Mouse (Mus musculus) kidney, embryonic 14.5 days (tissue): ENCODE data around the gene Tmem50a. TPM values are rescaled to one million over a fixed set of nuclear protein-coding genes. Genes with fewer than 3 reads are reported as not detected.

Source experiments
- ATAC-seq: fragments of 200-750 bp; cut with Nextera tagmentation; 2 replicates; pipeline ENCODE4 v1.8.0; 2017; ENCODE audit warnings: moderate number of reproducible peaks, mild to moderate bottlenecking, moderate TSS enrichment, moderate library complexity; ENCODE audit not compliant: low FRiP score, low TSS enrichment
- H3K27ac ChIP-seq: fragments of 300-500 bp; sonication (generic); 2 replicates; pipeline ENCODE4 v1.5.1; 2014; ENCODE audit warnings: low read depth, mild to moderate bottlenecking, low read length, moderate library complexity, mixed read lengths
- H3K27me3 ChIP-seq: fragments of 300-500 bp; sonication (generic); 2 replicates; pipeline ENCODE4 v1.6.1; 2014; ENCODE audit warnings: mild to moderate bottlenecking, low read length; ENCODE audit not compliant: control insufficient read depth, insufficient read depth
- H3K36me3 ChIP-seq: fragments of 300-500 bp; sonication (generic); 2 replicates; pipeline ENCODE4 v1.6.1; 2014; ENCODE audit warnings: low read length, mixed read lengths; ENCODE audit not compliant: control insufficient read depth, insufficient read depth
- H3K4me1 ChIP-seq: fragments of 300-500 bp; sonication (generic); 2 replicates; pipeline ENCODE4 v1.6.1; 2014; ENCODE audit warnings: low read length, mixed read lengths; ENCODE audit not compliant: control insufficient read depth, insufficient read depth
- H3K4me2 ChIP-seq: fragments of 300-500 bp; sonication (generic); replicated peaks from 2 replicates; pipeline ENCODE4 v1.6.1; 2014; ENCODE audit warnings: low read depth, mild to moderate bottlenecking, low read length
- H3K4me3 ChIP-seq: fragments of 300-500 bp; sonication (generic); 2 replicates; pipeline ENCODE4 v1.5.1; 2014; ENCODE audit warnings: mild to moderate bottlenecking, low read length
- H3K9ac ChIP-seq: fragments of 300-500 bp; sonication (generic); 2 replicates; pipeline ENCODE4 v1.6.1; 2014; ENCODE audit warnings: low read depth, mild to moderate bottlenecking, low read length, moderate library complexity
- H3K9me3 ChIP-seq: fragments of 300-500 bp; sonication (generic); 2 replicates; pipeline ENCODE4 v1.6.1; 2016; ENCODE audit warnings: low read length; ENCODE audit not compliant: control insufficient read depth
- WGBS: fragments of 180-500 bp; shearing (Covaris S2); extraction: QIAGEN DNeasy Blood & Tissue Kit; methylation state at CpG from one replicate; pipeline ENCODE4 v1.1.7; 2014; 5-methylcytosine and 5-hydroxymethylcytosine counted together
- polyA plus RNA-seq: library from polyadenylated mRNA; unstranded; fragments of >200 nt; fragmentation: Nextera tagmentation; extraction: Ambion mirVana; gene quantifications from 2 replicates; pipeline ENCODE4 v1.2.1, GENCODE M21; 2014

Tmem50a gene
- polyA plus RNA-seq, 1 experiment from 2014 or later, result 156 TPM

DNA sequence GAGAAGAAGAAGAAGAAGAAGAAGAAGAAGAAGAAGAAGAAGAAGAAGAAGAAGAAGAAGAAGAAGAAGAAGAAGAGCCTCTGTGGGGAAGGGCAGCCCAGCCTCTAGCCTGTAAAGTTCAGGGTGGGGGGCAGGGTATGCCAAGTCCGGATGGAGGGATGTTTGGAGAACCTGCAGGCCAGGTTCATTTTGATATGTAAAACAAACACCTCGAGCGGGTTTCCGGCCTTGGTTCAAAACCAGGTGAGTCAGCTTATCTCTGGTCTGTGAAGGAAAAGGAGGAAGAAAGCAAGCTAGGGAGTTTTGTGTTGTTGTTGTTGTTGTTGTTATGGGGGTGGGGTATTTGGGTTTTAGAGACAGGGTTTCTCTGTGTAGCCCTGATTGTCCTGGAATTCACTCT lies 43.3 kb downstream of the Tmem50a start:
- H3K36me3 ChIP-seq, result no peaks in the 10 kb centered on the region
- H3K4me2 ChIP-seq, result no peak overlapping the region
- 51% methylated on average over 4 of the region's 4 CpGs for WGBS
- H3K9ac ChIP-seq, result no peak overlapping the region
- H3K4me3 ChIP-seq, result no peak overlapping the region
- H3K9me3 ChIP-seq, result no peaks in the 10 kb centered on the region
- peaks cover 9% of the 10 kb centered on the region for H3K4me1 ChIP-seq
- H3K27ac ChIP-seq, result no peak overlapping the region
- peaks cover 10% of the 10 kb centered on the region for H3K27me3 ChIP-seq
- ATAC-seq, result no peak

DNA sequence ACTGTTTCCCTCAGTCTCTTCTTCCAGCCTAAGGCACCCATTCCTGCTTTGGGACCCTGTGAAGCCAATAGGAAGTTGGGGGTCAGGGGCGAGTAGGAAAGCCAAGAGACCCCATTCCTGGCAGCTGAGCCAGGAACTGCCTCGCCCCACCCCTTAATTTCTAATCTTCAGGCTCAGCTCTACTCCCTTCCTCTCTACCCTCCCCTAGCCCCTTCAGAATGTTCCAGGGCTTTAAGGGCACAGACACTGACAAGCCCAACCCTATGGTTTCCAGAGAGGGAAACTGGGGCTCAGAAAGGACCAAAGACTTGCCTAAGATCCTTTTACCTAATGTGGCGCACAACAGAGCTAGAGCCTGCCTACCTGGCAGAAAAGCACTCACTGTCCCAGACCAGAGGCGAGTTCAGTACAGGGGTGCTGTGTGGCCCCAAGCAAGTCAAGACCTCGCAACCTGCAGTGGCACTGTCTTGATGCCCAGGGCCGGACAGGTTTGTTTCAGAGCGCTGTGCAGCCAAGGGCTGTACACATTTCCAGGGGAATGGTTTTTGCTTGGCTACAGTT lies 44.9 kb downstream of the Tmem50a start:
- Histone ChIP-seq H3K27me3 (peaks cover 10% of the 10 kb centered on the region), H3K27ac (no peak overlapping the region), H3K4me1 (peaks cover 9% of the 10 kb centered on the region), H3K36me3 (no peaks in the 10 kb centered on the region), H3K4me2 (peak overlapping the region; percentile 29), H3K9ac (peak overlapping the region; percentile 40; the same call in 1 of the 2 replicates), H3K9me3 (no peaks in the 10 kb centered on the region), H3K4me3 (0 out of 2 replicates have a peak overlapping the region, but pooled peaks have one; percentile 2)
- 0 out of 2 replicates have a peak, but pooled peaks have one; percentile 9 for ATAC-seq
- WGBS, result 54% methylated on average over 7 of the region's 7 CpGs

DNA sequence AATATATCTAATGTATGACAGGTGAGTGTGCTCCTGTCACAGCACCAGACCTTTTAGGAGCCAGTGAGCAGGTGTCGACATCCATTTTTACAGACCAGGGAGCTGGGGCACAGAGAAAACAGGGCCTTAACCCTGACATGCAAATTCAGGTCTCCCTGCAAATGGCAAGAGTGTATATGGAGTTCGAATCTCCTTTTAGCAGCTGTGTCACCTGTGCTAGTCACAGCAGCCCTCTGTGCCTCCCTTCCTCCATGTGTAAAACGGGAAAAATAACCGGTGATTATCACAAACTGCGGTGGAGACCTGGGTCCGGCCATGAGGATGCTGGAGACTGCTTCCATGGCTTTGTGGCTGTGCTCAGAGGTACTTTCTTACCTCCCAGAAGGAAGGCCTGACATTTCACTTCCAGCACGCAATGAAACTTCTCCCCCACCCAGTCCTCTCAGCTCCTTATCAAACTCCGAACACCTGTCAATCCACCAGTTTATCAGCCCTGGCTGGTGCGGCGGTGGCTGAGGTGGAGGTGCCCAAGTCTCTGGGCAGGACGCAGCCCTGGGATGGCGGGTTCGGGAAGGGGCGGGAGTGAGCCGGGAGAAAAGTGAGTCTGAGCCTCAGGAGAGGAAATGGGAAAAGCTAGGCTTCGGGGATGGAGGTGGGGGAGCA lies 45.6 kb downstream of the Tmem50a start:
- H3K4me3 ChIP-seq, result 0 out of 2 replicates have a peak overlapping the region, but pooled peaks have one; percentile 2
- peak overlapping the region; percentile 40 for H3K9ac ChIP-seq
- H3K27me3 ChIP-seq, result peaks cover 10% of the 10 kb centered on the region
- H3K4me2 ChIP-seq, result peak overlapping the region; percentile 29
- WGBS, result 11% methylated on average over 16 of the region's 16 CpGs
- peak; percentile 49; the same call in 1 of the 2 replicates for ATAC-seq
- no peak overlapping the region for H3K27ac ChIP-seq
- no peaks in the 10 kb centered on the region for H3K36me3 ChIP-seq
- H3K9me3 ChIP-seq, result no peaks in the 10 kb centered on the region
- H3K4me1 ChIP-seq, result peaks cover 9% of the 10 kb centered on the region

DNA sequence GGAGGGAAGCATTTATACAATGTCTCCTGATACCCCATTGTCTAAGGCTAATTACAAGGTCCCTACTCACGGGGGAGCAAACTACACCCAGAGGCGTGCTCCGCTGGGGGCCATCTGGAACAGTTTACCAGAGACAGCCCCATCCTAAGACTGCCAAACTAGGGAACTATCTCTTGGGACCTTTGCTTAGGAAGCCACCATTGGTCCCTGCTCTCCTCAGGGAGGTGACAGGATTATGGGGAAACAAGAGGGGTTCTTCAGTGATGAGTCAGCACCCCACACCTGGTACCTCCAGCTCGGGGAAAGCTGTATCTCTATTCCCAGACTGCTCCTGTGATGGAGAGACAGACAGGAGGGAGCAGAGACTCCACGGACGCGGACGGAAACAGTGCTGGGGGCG lies 46.3 kb downstream of the Tmem50a start:
- H3K4me2 ChIP-seq, result no peak overlapping the region
- H3K9me3 ChIP-seq, result no peaks in the 10 kb centered on the region
- peaks cover 10% of the 10 kb centered on the region for H3K27me3 ChIP-seq
- no peak overlapping the region for H3K4me3 ChIP-seq
- no peak overlapping the region for H3K9ac ChIP-seq
- no peak for ATAC-seq
- H3K4me1 ChIP-seq, result peaks cover 9% of the 10 kb centered on the region
- H3K27ac ChIP-seq, result no peak overlapping the region
- H3K36me3 ChIP-seq, result no peaks in the 10 kb centered on the region
- WGBS, result 22% methylated on average over 9 of the region's 9 CpGs

DNA sequence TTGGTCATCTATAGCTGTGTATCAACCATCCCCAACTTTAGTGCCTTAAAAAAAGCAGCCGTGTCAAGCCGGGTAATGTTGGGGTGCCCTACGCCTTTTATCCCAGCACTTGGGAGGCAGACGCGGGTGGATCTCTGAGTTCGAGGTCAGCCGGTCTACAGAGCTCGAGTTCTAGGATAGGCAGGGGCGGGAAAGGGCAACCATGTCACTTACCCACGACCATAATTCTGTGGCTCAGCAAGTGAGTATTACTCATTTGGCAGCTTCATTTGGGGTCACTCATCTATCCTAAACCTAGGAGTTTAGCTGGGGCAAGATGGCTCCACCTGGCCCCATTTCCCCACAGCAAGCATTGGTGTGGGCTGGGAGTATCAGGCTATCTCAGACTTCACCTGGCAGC lies 46.8 kb downstream of the Tmem50a start:
- WGBS, result 86% methylated on average over 10 of the region's 10 CpGs
- H3K27ac ChIP-seq, result no peak overlapping the region
- H3K4me1 ChIP-seq, result peaks cover 9% of the 10 kb centered on the region
- no peak overlapping the region for H3K4me2 ChIP-seq
- no peak overlapping the region for H3K9ac ChIP-seq
- ATAC-seq, result no peak
- H3K4me3 ChIP-seq, result no peak overlapping the region
- H3K9me3 ChIP-seq, result no peaks in the 10 kb centered on the region
- H3K27me3 ChIP-seq, result peaks cover 10% of the 10 kb centered on the region
- no peaks in the 10 kb centered on the region for H3K36me3 ChIP-seq

DNA sequence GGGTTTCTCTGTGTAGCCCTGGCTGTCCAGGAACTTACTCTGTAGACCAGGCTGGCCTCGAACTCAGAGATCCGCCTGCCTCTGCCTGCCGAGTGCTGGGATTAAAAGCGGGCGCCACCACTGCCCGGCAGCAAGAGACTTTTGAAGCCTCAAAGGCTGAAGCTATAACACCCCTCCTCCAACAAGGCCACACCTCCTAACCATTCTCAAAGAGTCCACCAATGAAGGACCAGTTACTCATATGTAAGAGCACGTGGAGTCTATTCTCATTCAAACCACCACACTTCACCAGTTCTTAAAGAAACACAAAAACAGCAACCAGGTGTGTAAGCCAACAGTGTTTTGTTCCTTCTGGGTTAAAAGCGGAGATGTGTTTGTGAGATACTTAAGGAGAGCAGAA lies 47.2 kb downstream of the Tmem50a start:
- no peak overlapping the region for H3K9ac ChIP-seq
- H3K4me3 ChIP-seq, result no peak overlapping the region
- no peaks in the 10 kb centered on the region for H3K36me3 ChIP-seq
- 90% methylated on average over 8 of the region's 8 CpGs for WGBS
- ATAC-seq, result no peak
- H3K9me3 ChIP-seq, result no peaks in the 10 kb centered on the region
- H3K27me3 ChIP-seq, result peaks cover 10% of the 10 kb centered on the region
- H3K27ac ChIP-seq, result no peak overlapping the region
- no peak overlapping the region for H3K4me2 ChIP-seq
- H3K4me1 ChIP-seq, result peaks cover 9% of the 10 kb centered on the region

DNA sequence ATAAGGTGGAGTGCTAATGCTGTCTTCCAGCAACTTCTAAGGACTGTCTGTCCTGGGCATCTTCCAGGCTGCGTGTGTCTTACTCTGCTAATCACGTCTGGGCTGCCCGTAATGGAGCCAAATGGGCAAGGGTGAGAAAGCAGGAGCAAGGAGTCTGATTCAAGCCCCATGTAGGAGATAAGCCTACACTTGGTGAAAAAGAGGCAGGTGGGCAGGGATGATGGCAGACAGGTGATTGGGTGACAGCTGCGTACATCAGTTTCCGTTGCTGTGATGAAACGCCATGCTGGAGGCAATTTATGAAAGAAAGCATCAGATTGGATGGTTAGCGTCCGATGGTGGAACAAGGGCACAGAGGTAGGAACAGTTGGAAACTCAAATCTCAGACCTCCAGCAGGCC lies 47.6 kb downstream of the Tmem50a start:
- ATAC-seq, result no peak
- H3K27me3 ChIP-seq, result peaks cover 10% of the 10 kb centered on the region
- no peak overlapping the region for H3K4me2 ChIP-seq
- no peak overlapping the region for H3K27ac ChIP-seq
- H3K4me3 ChIP-seq, result no peak overlapping the region
- no peaks in the 10 kb centered on the region for H3K36me3 ChIP-seq
- H3K9ac ChIP-seq, result no peak overlapping the region
- WGBS, result 85% methylated on average over 8 of the region's 8 CpGs
- H3K4me1 ChIP-seq, result peaks cover 9% of the 10 kb centered on the region
- no peaks in the 10 kb centered on the region for H3K9me3 ChIP-seq

DNA sequence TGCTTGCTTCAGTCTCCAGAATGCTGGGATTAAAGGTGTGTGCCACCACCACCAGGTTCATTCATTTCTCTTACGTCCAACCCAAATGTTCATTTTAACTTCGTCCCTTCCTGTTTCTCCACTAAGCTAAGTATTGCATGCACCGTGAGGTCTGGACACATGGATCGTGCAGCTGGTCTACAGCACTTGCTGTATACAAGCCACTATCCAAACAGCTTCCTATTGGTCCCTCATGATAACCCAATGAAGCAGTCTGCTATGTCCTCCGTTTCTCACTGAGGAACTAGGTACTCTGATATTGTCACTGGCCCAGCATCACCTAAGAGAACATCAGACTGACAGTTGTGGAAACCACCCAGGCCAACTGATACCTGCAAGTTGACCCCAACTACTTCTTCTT lies 49.0 kb downstream of the Tmem50a start:
- Histone ChIP-seq H3K9ac (no peak overlapping the region), H3K27ac (no peak overlapping the region), H3K4me2 (no peak overlapping the region), H3K9me3 (no peaks in the 10 kb centered on the region), H3K36me3 (no peaks in the 10 kb centered on the region), H3K4me1 (peaks cover 12% of the 10 kb centered on the region), H3K27me3 (peaks cover 10% of the 10 kb centered on the region), H3K4me3 (no peak overlapping the region)
- 91% methylated on average over 5 of the region's 5 CpGs for WGBS
- no peak for ATAC-seq

DNA sequence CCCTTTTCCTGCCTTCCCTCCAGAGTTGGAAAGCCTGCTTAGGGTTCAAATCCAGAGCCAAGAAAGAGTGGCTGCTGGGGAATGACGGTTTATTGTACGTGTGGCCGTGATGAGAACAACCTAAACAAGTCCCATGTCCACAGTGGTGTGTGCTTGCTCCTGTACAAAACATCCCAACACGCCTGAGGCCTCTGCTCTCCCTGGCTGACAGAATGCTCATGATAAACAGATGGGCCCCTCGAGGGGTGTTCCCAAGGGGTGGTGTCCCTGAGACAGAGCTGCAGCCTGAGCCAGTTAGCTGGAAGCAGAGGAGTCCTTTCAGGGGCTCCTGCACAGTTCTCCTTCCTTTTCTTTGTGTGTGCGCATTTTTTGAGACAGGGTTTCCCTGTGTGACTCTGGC lies 49.5 kb downstream of the Tmem50a start:
- ATAC-seq, result no peak
- Histone ChIP-seq H3K4me2 (no peak overlapping the region), H3K4me1 (peaks cover 12% of the 10 kb centered on the region), H3K4me3 (no peak overlapping the region), H3K27ac (no peak overlapping the region), H3K36me3 (no peaks in the 10 kb centered on the region), H3K9ac (no peak overlapping the region), H3K27me3 (peaks cover 10% of the 10 kb centered on the region), H3K9me3 (no peaks in the 10 kb centered on the region)
- 74% methylated on average over 6 of the region's 6 CpGs for WGBS
